Mouse (Mus musculus) lung, embryonic 16.5 days (tissue): ENCODE data around the gene Cav3. TPM values are rescaled to one million over a fixed set of nuclear protein-coding genes. Genes with fewer than 3 reads are reported as not detected.

ENCODE experiments used
- ATAC-seq: fragments of 200-750 bp; cut with Nextera tagmentation; 2 replicates; pipeline ENCODE4 v1.8.0; 2017; ENCODE audit warnings: low read depth, mild to moderate bottlenecking, moderate library complexity
- H3K27ac ChIP-seq: fragments of 300-500 bp; sonication (generic); 2 replicates; pipeline ENCODE4 v1.5.1; 2014; ENCODE audit warnings: mild to moderate bottlenecking, control low read depth, low read length
- H3K27me3 ChIP-seq: fragments of 300-500 bp; sonication (generic); 2 replicates; pipeline ENCODE4 v1.6.1; 2014; ENCODE audit warnings: low read depth, low read length, mixed read lengths; ENCODE audit not compliant: control insufficient read depth, insufficient read depth
- H3K36me3 ChIP-seq: fragments of 300-500 bp; sonication (generic); 2 replicates; pipeline ENCODE4 v1.6.1; 2014; ENCODE audit warnings: low read length; ENCODE audit not compliant: control insufficient read depth, insufficient read depth
- H3K4me1 ChIP-seq: fragments of 300-500 bp; sonication (generic); replicated peaks from 2 replicates; pipeline ENCODE4 v1.6.1; 2014; ENCODE audit warnings: low read length, mixed read lengths; ENCODE audit not compliant: control insufficient read depth, insufficient read depth
- H3K4me2 ChIP-seq: fragments of 300-500 bp; sonication (generic); 2 replicates; pipeline ENCODE4 v1.6.1; 2014; ENCODE audit warnings: low read depth, low read length, control low read depth
- H3K4me3 ChIP-seq: fragments of 300-500 bp; sonication (generic); 2 replicates; pipeline ENCODE4 v1.5.1; 2014; ENCODE audit warnings: mild to moderate bottlenecking, low read length, control low read depth
- H3K9ac ChIP-seq: fragments of 300-500 bp; sonication (generic); 2 replicates; pipeline ENCODE4 v1.6.1; 2014; ENCODE audit warnings: low read length, control low read depth
- H3K9me3 ChIP-seq: fragments of 300-500 bp; sonication (generic); 2 replicates; pipeline ENCODE4 v1.6.1; 2016; ENCODE audit warnings: low read length; ENCODE audit not compliant: control insufficient read depth
- WGBS: fragments of 180-500 bp; shearing (Covaris S2); extraction: QIAGEN DNeasy Blood & Tissue Kit; methylation state at CpG from one replicate; pipeline ENCODE4 v1.1.7; 2014; 5-methylcytosine and 5-hydroxymethylcytosine counted together
- polyA plus RNA-seq: library from polyadenylated mRNA; unstranded; fragments of >200 nt; fragmentation: Nextera tagmentation; extraction: Ambion mirVana; gene quantifications from 2 replicates; pipeline ENCODE4 v1.2.1, GENCODE M21; 2015

The Cav3 gene
- polyA plus RNA-seq, 1 experiment from 2014 or later: 4.9 TPM

- no peak for ATAC-seq
- Histone ChIP-seq H3K4me1 (peaks cover 21% of the 10 kb centered on the region), H3K27me3 (peaks cover 42% of the 10 kb centered on the region), H3K36me3 (no peaks in the 10 kb centered on the region), H3K27ac (no peak overlapping the region), H3K4me3 (no peak overlapping the region), H3K9me3 (no peaks in the 10 kb centered on the region), H3K4me2 (no peak overlapping the region), H3K9ac (no peak overlapping the region)
- WGBS: 82% methylated on average over 8 of the region's 8 CpGs
Measured at GRCm38 (mm10) chr6:112491521-112491920, 32.2 kb downstream of the Cav3 start.

GRCm38 (mm10) chr6:112492656-112493055, 33.4 kb downstream of the Cav3 start:
- no peaks in the 10 kb centered on the region for H3K36me3 ChIP-seq
- H3K9me3 ChIP-seq: no peaks in the 10 kb centered on the region
- no peak overlapping the region for H3K4me3 ChIP-seq
- no peak for ATAC-seq
- H3K4me2 ChIP-seq: no peak overlapping the region
- peaks cover 31% of the 10 kb centered on the region for H3K27me3 ChIP-seq
- 82% methylated on average over 6 of the region's 6 CpGs for WGBS
- peaks cover 21% of the 10 kb centered on the region for H3K4me1 ChIP-seq
- H3K27ac ChIP-seq: no peak overlapping the region
- H3K9ac ChIP-seq: no peak overlapping the region

- no peak overlapping the region for H3K4me3 ChIP-seq
- no peak overlapping the region for H3K9ac ChIP-seq
- H3K36me3 ChIP-seq: no peaks in the 10 kb centered on the region
- H3K27me3 ChIP-seq: peaks cover 24% of the 10 kb centered on the region
- ATAC-seq: no peak
- H3K27ac ChIP-seq: no peak overlapping the region
- no peaks in the 10 kb centered on the region for H3K9me3 ChIP-seq
- no peak overlapping the region for H3K4me2 ChIP-seq
- H3K4me1 ChIP-seq: peaks cover 21% of the 10 kb centered on the region
- WGBS: 81% methylated on average over 9 of the region's 9 CpGs
Measured at GRCm38 (mm10) chr6:112493371-112493770, 34.1 kb downstream of the Cav3 start.

GRCm38 (mm10) chr6:112494620-112495081, 35.3 kb downstream of the Cav3 start:
- Histone ChIP-seq H3K36me3 (no peaks in the 10 kb centered on the region), H3K4me1 (peaks cover 12% of the 10 kb centered on the region), H3K4me3 (no peak overlapping the region), H3K9ac (no peak overlapping the region), H3K4me2 (no peak overlapping the region), H3K27ac (no peak overlapping the region), H3K9me3 (no peaks in the 10 kb centered on the region), H3K27me3 (peaks cover 11% of the 10 kb centered on the region)
- WGBS: 54% methylated on average over 10 of the region's 10 CpGs
- no peak for ATAC-seq

- Histone ChIP-seq H3K9ac (no peak overlapping the region), H3K27me3 (peaks cover 5% of the 10 kb centered on the region), H3K9me3 (no peaks in the 10 kb centered on the region), H3K27ac (peak overlapping the region; percentile 62), H3K4me2 (no peak overlapping the region), H3K4me1 (peaks cover 10% of the 10 kb centered on the region), H3K36me3 (no peaks in the 10 kb centered on the region), H3K4me3 (no peak overlapping the region)
- ATAC-seq: peak; percentile 78
- WGBS: 36% methylated on average over 4 of the region's 4 CpGs
Measured at GRCm38 (mm10) chr6:112495219-112495618, 35.9 kb downstream of the Cav3 start.

- ATAC-seq: no peak
- 52% methylated on average over 8 of the region's 8 CpGs for WGBS
- Histone ChIP-seq H3K36me3 (no peaks in the 10 kb centered on the region), H3K27me3 (no peaks in the 10 kb centered on the region), H3K27ac (no peak overlapping the region), H3K4me2 (no peak overlapping the region), H3K4me3 (no peak overlapping the region), H3K9me3 (no peaks in the 10 kb centered on the region), H3K4me1 (0 out of 2 replicates have a peak, but pooled peaks cover 4% of the 10 kb centered on the region), H3K9ac (no peak overlapping the region)
Measured at GRCm38 (mm10) chr6:112496291-112497060, 37.2 kb downstream of the Cav3 start.

GRCm38 (mm10) chr6:112497456-112497855, 38.2 kb downstream of the Cav3 start:
- no peaks in the 10 kb centered on the region for H3K9me3 ChIP-seq
- no peak overlapping the region for H3K27ac ChIP-seq
- no peak for ATAC-seq
- H3K36me3 ChIP-seq: no peaks in the 10 kb centered on the region
- no peak overlapping the region for H3K9ac ChIP-seq
- no peak overlapping the region for H3K4me3 ChIP-seq
- H3K4me2 ChIP-seq: no peak overlapping the region
- WGBS: 64% methylated on average over 2 of the region's 2 CpGs
- no peaks in the 10 kb centered on the region for H3K27me3 ChIP-seq
- 0 out of 2 replicates have a peak, but pooled peaks cover 4% of the 10 kb centered on the region for H3K4me1 ChIP-seq

GRCm38 (mm10) chr6:112498716-112499115, 39.4 kb downstream of the Cav3 start:
- Histone ChIP-seq H3K9me3 (no peaks in the 10 kb centered on the region), H3K27me3 (no peaks in the 10 kb centered on the region), H3K4me3 (no peak overlapping the region), H3K4me1 (0 out of 2 replicates have a peak, but pooled peaks cover 4% of the 10 kb centered on the region), H3K9ac (no peak overlapping the region), H3K36me3 (no peaks in the 10 kb centered on the region), H3K4me2 (no peak overlapping the region), H3K27ac (no peak overlapping the region)
- no peak for ATAC-seq
- WGBS: 67% methylated on average over 3 of the region's 3 CpGs

- H3K27ac ChIP-seq: no peak overlapping the region
Measured at GRCm38 (mm10) chr6:112499456-112499855, 40.2 kb downstream of the Cav3 start.

More at GRCm38 (mm10) chr6:112499456-112499855, 40.2 kb downstream of the Cav3 start:
- Histone ChIP-seq H3K36me3 (no peaks in the 10 kb centered on the region), H3K4me1 (0 out of 2 replicates have a peak, but pooled peaks cover 4% of the 10 kb centered on the region), H3K27me3 (no peaks in the 10 kb centered on the region), H3K9me3 (no peaks in the 10 kb centered on the region), H3K9ac (no peak overlapping the region), H3K4me2 (no peak overlapping the region), H3K4me3 (no peak overlapping the region)
- no peak for ATAC-seq
- WGBS: 66% methylated on average over 2 of the region's 2 CpGs
